Mouse (Mus musculus) heart, postnatal 0 days (tissue): Measurements from ENCODE around the gene Bmi1. TPM values are rescaled to one million over a fixed set of nuclear protein-coding genes. Genes with fewer than 3 reads are reported as not detected.

Experiments
- ATAC-seq: fragments of 200-750 bp; cut with Nextera tagmentation; 2 replicates; pipeline ENCODE4 v1.8.0; 2017; ENCODE audit warnings: low read depth, moderate number of reproducible peaks, moderate library complexity; ENCODE audit not compliant: insufficient read depth
- DNase-seq: peaks from one replicate; pipeline ENCODE4 v3.0.0-alpha.2; 2016; ENCODE audit warnings: low spot score
- H3K27ac ChIP-seq: fragments of 300-500 bp; sonication (generic); 2 replicates; pipeline ENCODE4 v1.5.1; 2014; ENCODE audit warnings: low read depth, mild to moderate bottlenecking
- H3K27me3 ChIP-seq: fragments of 300-500 bp; sonication (generic); 2 replicates; pipeline ENCODE4 v1.6.1; 2014; ENCODE audit warnings: low read length, mixed read lengths; ENCODE audit not compliant: control insufficient read depth, insufficient read depth
- H3K36me3 ChIP-seq: fragments of 300-500 bp; sonication (generic); replicated peaks from 2 replicates; pipeline ENCODE4 v1.6.1; 2014; ENCODE audit warnings: low read length, mixed read lengths; ENCODE audit not compliant: control insufficient read depth, insufficient read depth
- H3K4me1 ChIP-seq: fragments of 300-500 bp; sonication (generic); 2 replicates; pipeline ENCODE4 v1.6.1; 2014; ENCODE audit warnings: antibody characterized with exemption; ENCODE audit not compliant: control insufficient read depth, insufficient read depth
- H3K4me2 ChIP-seq: fragments of 300-500 bp; sonication (generic); 2 replicates; pipeline ENCODE4 v1.6.1; 2014; ENCODE audit warnings: low read depth, mild to moderate bottlenecking, low read length, moderate library complexity
- H3K4me3 ChIP-seq: fragments of 300-500 bp; sonication (generic); 2 replicates; pipeline ENCODE4 v1.5.1; 2014; ENCODE audit warnings: low read depth, low read length
- H3K9ac ChIP-seq: fragments of 300-500 bp; sonication (generic); replicated peaks from 2 replicates; pipeline ENCODE4 v1.6.1; 2014; ENCODE audit warnings: low read depth, low read length, mixed read lengths
- H3K9me3 ChIP-seq: fragments of 300-500 bp; sonication (generic); replicated peaks from 2 replicates; pipeline ENCODE4 v1.6.1; 2016; ENCODE audit warnings: low read length; ENCODE audit not compliant: control insufficient read depth
- CTCF ChIP-seq: IDR thresholded peaks from 2 replicates; pipeline ENCODE4 v1.5.1; 2016; ENCODE audit warnings: antibody characterized with exemption, control low read depth, low read depth
- EP300 ChIP-seq: IDR thresholded peaks from 2 replicates; pipeline ENCODE4 v1.6.1; 2016; ENCODE audit warnings: antibody characterized with exemption, low read depth
- WGBS: fragments of 180-500 bp; shearing (Covaris S2); extraction: QIAGEN DNeasy Blood & Tissue Kit; methylation state at CpG from one replicate; pipeline ENCODE4 v1.1.7; 2014; 5-methylcytosine and 5-hydroxymethylcytosine counted together
- polyA plus RNA-seq: library from polyadenylated mRNA; unstranded; fragments of >200 nt; fragmentation: Nextera tagmentation; extraction: Ambion mirVana; gene quantifications from 2 replicates; pipeline ENCODE4 v1.2.1, GENCODE M21; 2015
- total RNA-seq: library from RNA; depleted of rRNA; stranded (reverse); fragments of >200 nt; gene quantifications from 2 replicates; pipeline ENCODE4 v1.2.3, GENCODE M21; 2014; ENCODE audit warnings: low replicate concordance; rRNA removed

Gene Bmi1
- total and polyA plus RNA-seq, 2 experiments from 2014 or later, result 14.7 to 46.6 TPM

DNA sequence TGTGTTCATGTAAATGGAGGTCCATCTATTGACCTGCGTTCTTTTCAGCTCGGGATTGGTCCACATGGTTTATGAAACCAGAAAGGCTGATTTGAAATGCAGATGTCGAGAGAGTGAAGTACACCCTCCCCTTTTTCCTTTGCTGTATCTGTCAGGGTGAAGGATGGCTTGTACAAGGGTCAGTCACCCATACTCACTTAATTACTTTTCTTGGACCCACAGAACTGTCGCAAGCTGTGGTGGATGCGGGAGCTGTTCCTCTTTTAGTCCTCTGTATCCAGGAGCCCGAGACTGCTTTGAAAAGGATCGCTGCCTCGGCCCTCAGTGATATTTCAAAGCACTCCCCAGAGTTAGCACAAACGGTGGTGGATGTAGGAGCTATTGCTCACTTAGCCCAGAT lies 54.9 kb downstream of the Bmi1 start:
- Histone ChIP-seq H3K4me2 (no peak overlapping the region), H3K9me3 (no peaks in the 10 kb centered on the region), H3K4me1 (no peaks in the 10 kb centered on the region), H3K27me3 (no peaks in the 10 kb centered on the region), H3K36me3 (no peaks in the 10 kb centered on the region), H3K9ac (no peak overlapping the region), H3K27ac (no peak overlapping the region), H3K4me3 (no peak overlapping the region)
- WGBS, result 48% methylated on average over 9 of the region's 9 CpGs
- no peak for ATAC-seq
- DNase-seq, result no peak
- TF ChIP-seq CTCF (no peak), EP300 (no peak)

DNA sequence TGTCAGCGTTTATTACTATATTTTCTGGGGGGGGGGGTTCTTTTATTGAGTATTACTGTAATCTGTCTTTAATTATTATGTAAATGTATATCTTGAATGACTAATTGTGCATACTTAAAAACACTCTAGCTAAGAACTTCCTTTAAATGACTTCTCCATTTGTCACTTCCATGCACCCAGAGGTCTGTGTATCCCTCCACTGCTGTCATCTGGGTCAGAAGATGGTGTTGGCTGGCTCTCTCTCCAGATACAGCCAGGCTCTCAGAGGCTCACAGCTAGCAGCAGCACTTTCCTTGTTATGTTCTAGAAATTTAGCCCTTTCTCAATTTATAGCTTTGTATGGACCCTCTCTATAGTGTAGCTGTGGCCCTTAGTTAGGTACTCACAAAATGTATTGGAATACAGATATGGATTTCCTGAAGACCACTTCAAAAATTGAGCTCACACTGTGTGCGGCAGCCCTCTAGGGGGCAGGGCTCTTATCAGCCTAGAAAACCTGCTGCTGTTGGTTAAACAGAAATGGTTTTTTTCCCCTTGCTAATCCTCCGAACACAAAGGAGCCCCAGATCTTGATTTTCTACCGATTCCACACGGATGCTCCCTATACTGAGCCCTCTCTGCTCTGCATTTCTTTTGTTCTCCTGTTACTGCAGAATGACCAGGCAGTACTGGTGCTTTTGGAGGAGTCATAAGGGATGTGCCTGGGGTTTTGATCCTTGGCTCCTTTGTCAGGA lies 57.7 kb downstream of the Bmi1 start:
- 43% methylated on average over 5 of the region's 5 CpGs for WGBS
- no peak overlapping the region for H3K4me3 ChIP-seq
- no peak for TF ChIP-seq EP300
- peak; percentile 7; the same call in 1 of the 2 replicates for TF ChIP-seq CTCF
- H3K4me2 ChIP-seq, result no peak overlapping the region
- no peaks in the 10 kb centered on the region for H3K36me3 ChIP-seq
- DNase-seq, result no peak
- no peak overlapping the region for H3K9ac ChIP-seq
- no peaks in the 10 kb centered on the region for H3K9me3 ChIP-seq
- H3K4me1 ChIP-seq, result no peaks in the 10 kb centered on the region
- no peak overlapping the region for H3K27ac ChIP-seq
- no peak for ATAC-seq
- no peaks in the 10 kb centered on the region for H3K27me3 ChIP-seq

Other genes starting within 250 kb of the Bmi1 start
- gene Commd3, start 4.6 kb upstream of the Bmi1 start, total RNA-seq, result 201 and 342 TPM in 2 replicates
- 278 and 291 TPM in 2 replicates for gene Commd3, start 4.6 kb upstream of the Bmi1 start, polyA plus RNA-seq
- not detected in 2 replicates for gene Spag6, start 17.0 kb downstream of the Bmi1 start, total RNA-seq
- gene Spag6, start 17.0 kb downstream of the Bmi1 start, polyA plus RNA-seq, result 0.10 and 0.14 TPM in 2 replicates